Mouse (Mus musculus) midbrain, embryonic 11.5 days (tissue): Measurements from ENCODE around the gene Sox21. TPM values are rescaled to one million over a fixed set of nuclear protein-coding genes. Genes with fewer than 3 reads are reported as not detected.
A peak's percentile ranks its signal among the peaks of the same experiment; 100 is the strongest.

Source experiments
- ATAC-seq: fragments of 200-750 bp; cut with Nextera tagmentation; 2 replicates; pipeline ENCODE4 v1.8.0; 2017; ENCODE audit warnings: moderate TSS enrichment, moderate library complexity; ENCODE audit not compliant: low FRiP score
- DNase-seq: peaks from one replicate; pipeline ENCODE4 v3.0.0; 2015; ENCODE audit warnings: low spot score; ENCODE audit errors: missing footprints
- H3K27ac ChIP-seq: fragments of 300-500 bp; sonication (generic); 2 replicates; pipeline ENCODE4 v1.5.1; 2014; ENCODE audit warnings: low read depth, low read length
- H3K27me3 ChIP-seq: fragments of 300-500 bp; sonication (generic); 2 replicates; pipeline ENCODE4 v1.6.1; 2014; ENCODE audit warnings: mild to moderate bottlenecking, low read length, moderate library complexity, mixed read lengths; ENCODE audit not compliant: control insufficient read depth, insufficient read depth
- H3K36me3 ChIP-seq: fragments of 300-500 bp; sonication (generic); 2 replicates; pipeline ENCODE4 v1.6.1; 2014; ENCODE audit warnings: mild to moderate bottlenecking, low read length, moderate library complexity, mixed read lengths; ENCODE audit not compliant: control insufficient read depth, insufficient read depth
- H3K4me1 ChIP-seq: fragments of 300-500 bp; sonication (generic); 2 replicates; pipeline ENCODE4 v1.6.1; 2014; ENCODE audit warnings: low read length; ENCODE audit not compliant: control insufficient read depth, insufficient read depth
- H3K4me2 ChIP-seq: fragments of 300-500 bp; sonication (generic); 2 replicates; pipeline ENCODE4 v1.6.1; 2014; ENCODE audit warnings: mild to moderate bottlenecking, moderate library complexity
- H3K4me3 ChIP-seq: fragments of 300-500 bp; sonication (generic); 2 replicates; pipeline ENCODE4 v1.5.1; 2014; ENCODE audit warnings: low read depth, low read length
- H3K9ac ChIP-seq: fragments of 300-500 bp; sonication (generic); 2 replicates; pipeline ENCODE4 v1.6.1; 2014; ENCODE audit warnings: low read length
- H3K9me3 ChIP-seq: fragments of 300-500 bp; sonication (generic); 2 replicates; pipeline ENCODE4 v1.6.1; 2016; ENCODE audit warnings: low read length; ENCODE audit not compliant: control insufficient read depth
- WGBS: fragments of 180-500 bp; shearing (Covaris S2); extraction: QIAGEN DNeasy Blood & Tissue Kit; methylation state at CpG from one replicate; pipeline ENCODE4 v1.1.7; 2014; 5-methylcytosine and 5-hydroxymethylcytosine counted together
- polyA plus RNA-seq: library from polyadenylated mRNA; unstranded; fragments of >200 nt; fragmentation: Nextera tagmentation; extraction: Ambion mirVana; gene quantifications from 2 replicates; pipeline ENCODE4 v1.2.1, GENCODE M21; 2014

Sox21 gene
- polyA plus RNA-seq, 1 experiment from 2014 or later, result 24.5 TPM

GRCm38 (mm10) chr14:118207347-118207746, 29.5 kb downstream of the Sox21 start:
- DNase-seq (no peak), ATAC-seq (no peak)
- no peaks in the 10 kb centered on the region; the same call in 1 of the 2 replicates for H3K9me3 ChIP-seq
- 83% methylated on average over 3 of the region's 3 CpGs for WGBS
- no peak overlapping the region for H3K9ac ChIP-seq
- no peaks in the 10 kb centered on the region; the same call in 1 of the 2 replicates for H3K4me1 ChIP-seq
- H3K4me3 ChIP-seq, result no peak overlapping the region
- no peak overlapping the region for H3K27ac ChIP-seq
- H3K4me2 ChIP-seq, result no peak overlapping the region
- H3K36me3 ChIP-seq, result no peaks in the 10 kb centered on the region
- no peaks in the 10 kb centered on the region; the same call in 1 of the 2 replicates for H3K27me3 ChIP-seq

GRCm38 (mm10) chr14:118203031-118203430, 33.8 kb downstream of the Sox21 start:
- Histone ChIP-seq H3K9me3 (no peaks in the 10 kb centered on the region; the same call in 1 of the 2 replicates), H3K9ac (no peak overlapping the region), H3K4me3 (no peak overlapping the region), H3K4me2 (no peak overlapping the region), H3K27me3 (no peaks in the 10 kb centered on the region; the same call in 1 of the 2 replicates), H3K36me3 (no peaks in the 10 kb centered on the region), H3K4me1 (no peaks in the 10 kb centered on the region), H3K27ac (no peak overlapping the region)
- WGBS, result 84% methylated on average over 7 of the region's 7 CpGs
- ATAC-seq, result no peak
- DNase-seq, result no peak

GRCm38 (mm10) chr14:118202006-118202405, 34.8 kb downstream of the Sox21 start:
- WGBS, result 88% methylated on average over 5 of the region's 5 CpGs
- DNase-seq, result no peak
- no peak overlapping the region for H3K4me2 ChIP-seq
- no peak overlapping the region for H3K4me3 ChIP-seq
- no peak overlapping the region for H3K27ac ChIP-seq
- H3K9me3 ChIP-seq, result no peaks in the 10 kb centered on the region; the same call in 1 of the 2 replicates
- H3K9ac ChIP-seq, result no peak overlapping the region
- no peak for ATAC-seq
- H3K36me3 ChIP-seq, result no peaks in the 10 kb centered on the region
- no peaks in the 10 kb centered on the region; the same call in 1 of the 2 replicates for H3K27me3 ChIP-seq
- no peaks in the 10 kb centered on the region for H3K4me1 ChIP-seq

GRCm38 (mm10) chr14:118200731-118201130, 36.1 kb downstream of the Sox21 start:
- no peak for ATAC-seq
- WGBS, result 94% methylated on average over 3 of the region's 3 CpGs

GRCm38 (mm10) chr14:118197063-118197462, 39.8 kb downstream of the Sox21 start:
- no peak overlapping the region for H3K4me3 ChIP-seq
- ATAC-seq, result no peak
- H3K4me1 ChIP-seq, result peaks cover 13% of the 10 kb centered on the region
- no peak overlapping the region for H3K9ac ChIP-seq
- WGBS, result 74% methylated on average over 12 of the region's 12 CpGs
- no peak overlapping the region for H3K27ac ChIP-seq
- no peak overlapping the region for H3K4me2 ChIP-seq
- no peak for DNase-seq
- no peaks in the 10 kb centered on the region; the same call in 1 of the 2 replicates for H3K27me3 ChIP-seq
- H3K9me3 ChIP-seq, result no peaks in the 10 kb centered on the region
- no peaks in the 10 kb centered on the region for H3K36me3 ChIP-seq

More at GRCm38 (mm10) chr14:118200731-118201130, 36.1 kb downstream of the Sox21 start:
- Histone ChIP-seq H3K9me3 (no peaks in the 10 kb centered on the region; the same call in 1 of the 2 replicates), H3K4me1 (no peaks in the 10 kb centered on the region), H3K4me2 (no peak overlapping the region), H3K27ac (no peak overlapping the region), H3K9ac (no peak overlapping the region), H3K27me3 (no peaks in the 10 kb centered on the region; the same call in 1 of the 2 replicates), H3K36me3 (no peaks in the 10 kb centered on the region), H3K4me3 (no peak overlapping the region)
- no peak for DNase-seq

- WGBS, result 40% methylated on average over 13 of the region's 13 CpGs
- Histone ChIP-seq H3K36me3 (no peaks in the 10 kb centered on the region), H3K4me3 (no peak overlapping the region), H3K27me3 (no peaks in the 10 kb centered on the region; the same call in 1 of the 2 replicates), H3K9me3 (no peaks in the 10 kb centered on the region), H3K4me2 (peak overlapping the region; percentile 35), H3K4me1 (peaks cover 13% of the 10 kb centered on the region), H3K9ac (0 out of 2 replicates have a peak overlapping the region, but pooled peaks have one; percentile 18), H3K27ac (no peak overlapping the region)
- DNase-seq (peak; percentile 92), ATAC-seq (peak; percentile 33; the same call in 1 of the 2 replicates)
Observed at GRCm38 (mm10) chr14:118194219-118194914, 42.5 kb downstream of the Sox21 start.

- Histone ChIP-seq H3K4me2 (peak overlapping the region; percentile 30; the same call in 1 of the 2 replicates), H3K4me1 (peaks cover 13% of the 10 kb centered on the region), H3K9me3 (no peaks in the 10 kb centered on the region), H3K9ac (0 out of 2 replicates have a peak overlapping the region, but pooled peaks have one; percentile 22), H3K36me3 (no peaks in the 10 kb centered on the region), H3K27me3 (no peaks in the 10 kb centered on the region; the same call in 1 of the 2 replicates), H3K4me3 (no peak overlapping the region), H3K27ac (no peak overlapping the region)
- peak; percentile 47; the same call in 1 of the 2 replicates for ATAC-seq
- WGBS, result 15% methylated on average over 10 of the region's 10 CpGs
- peak; percentile 91 for DNase-seq
Observed at GRCm38 (mm10) chr14:118193663-118194062, 43.2 kb downstream of the Sox21 start.

- 16% methylated on average over 10 of the region's 10 CpGs for WGBS
- 0 out of 2 replicates have a peak overlapping the region, but pooled peaks have one; percentile 27 for H3K27ac ChIP-seq
- peak overlapping the region; percentile 30; the same call in 1 of the 2 replicates for H3K4me2 ChIP-seq
Observed at GRCm38 (mm10) chr14:118193001-118193628, 43.7 kb downstream of the Sox21 start.

More at GRCm38 (mm10) chr14:118193001-118193628, 43.7 kb downstream of the Sox21 start:
- DNase-seq, result peak; percentile 92
- Histone ChIP-seq H3K4me3 (no peak overlapping the region), H3K4me1 (peaks cover 13% of the 10 kb centered on the region), H3K9me3 (no peaks in the 10 kb centered on the region), H3K9ac (0 out of 2 replicates have a peak overlapping the region, but pooled peaks have one; percentile 22), H3K36me3 (no peaks in the 10 kb centered on the region), H3K27me3 (no peaks in the 10 kb centered on the region; the same call in 1 of the 2 replicates)
- ATAC-seq, result peak; percentile 54; the same call in 1 of the 2 replicates
